Mouse (Mus musculus): ENCODE data around the gene Spint2. TPM values are rescaled to one million over a fixed set of nuclear protein-coding genes. Genes with fewer than 3 reads are reported as not detected.

Gene Spint2
- polyA plus RNA-seq (2017; shearing (Covaris generic)) = 10 to 100 TPM; 66.6 to 70.2 TPM

- ATAC-seq = peak; percentile 43
Measured at GRCm38 (mm10) chr7:29281201-29282073, at the start of gene Spint2. Spint2 (minus strand) TSS chr7:29281912.

GRCm38 (mm10) chr7:29328984-29329383, 47.3 kb upstream of the Spint2 start:
- no peak for ATAC-seq

GRCm38 (mm10) chr7:29327087-29327486, 45.4 kb upstream of the Spint2 start:
- no peak for ATAC-seq

- no peak for ATAC-seq
Measured at GRCm38 (mm10) chr7:29319337-29320307, 37.9 kb upstream of the Spint2 start.

- no peak for ATAC-seq
Measured at GRCm38 (mm10) chr7:29318115-29318911, 36.6 kb upstream of the Spint2 start.

- ATAC-seq = no peak
Measured at GRCm38 (mm10) chr7:29317558-29317957, 35.8 kb upstream of the Spint2 start.

- ATAC-seq = no peak
Measured at GRCm38 (mm10) chr7:29316976-29317375, 35.3 kb upstream of the Spint2 start.

- ATAC-seq = no peak
Measured at GRCm38 (mm10) chr7:29316137-29316734, 34.5 kb upstream of the Spint2 start.

GRCm38 (mm10) chr7:29314844-29315628, 33.3 kb upstream of the Spint2 start:
- no peak for ATAC-seq

GRCm38 (mm10) chr7:29313572-29314261, 32.0 kb upstream of the Spint2 start:
- ATAC-seq = no peak

GRCm38 (mm10) chr7:29313051-29313450, 31.3 kb upstream of the Spint2 start:
- ATAC-seq = no peak

- no peak for ATAC-seq
Measured at GRCm38 (mm10) chr7:29309749-29310148, 28.0 kb upstream of the Spint2 start.

- ATAC-seq = no peak
Measured at GRCm38 (mm10) chr7:29309221-29309721, 27.6 kb upstream of the Spint2 start.

GRCm38 (mm10) chr7:29307350-29308104, 25.8 kb upstream of the Spint2 start:
- ATAC-seq = peak; percentile 40

GRCm38 (mm10) chr7:29306619-29307018, 24.9 kb upstream of the Spint2 start:
- ATAC-seq = no peak

GRCm38 (mm10) chr7:29306108-29306507, 24.4 kb upstream of the Spint2 start:
- no peak for ATAC-seq

- no peak for ATAC-seq
Measured at GRCm38 (mm10) chr7:29305263-29305988, 23.7 kb upstream of the Spint2 start.

- ATAC-seq = no peak
Measured at GRCm38 (mm10) chr7:29304463-29305262, 23.0 kb upstream of the Spint2 start.

All from activated CD4-positive, CD25-positive, alpha-beta regulatory T cell, adult 4 months (primary cell).